Mouse (Mus musculus) cerebellum, postnatal 10 days (tissue): ENCODE data around the gene Has1.
"Not testable (repeated sequence)": the region's sequence is repeated elsewhere in the genome, so short reads cannot be mapped to it uniquely, and the experiment has no call there.

Experiments
- DNase-seq, 2 experiments: peaks; one replicate each; pipeline ENCODE4 v3.0.0; 2021; ENCODE audit warnings: mixed read lengths in 2 of 2

The Has1 gene

GRCm38 (mm10) chr17:17855064-17855838 is at the start of gene Has1:
TSS of gene Has1 (minus strand) at chr17:17855205.
- DNase-seq = no peak

DNA sequence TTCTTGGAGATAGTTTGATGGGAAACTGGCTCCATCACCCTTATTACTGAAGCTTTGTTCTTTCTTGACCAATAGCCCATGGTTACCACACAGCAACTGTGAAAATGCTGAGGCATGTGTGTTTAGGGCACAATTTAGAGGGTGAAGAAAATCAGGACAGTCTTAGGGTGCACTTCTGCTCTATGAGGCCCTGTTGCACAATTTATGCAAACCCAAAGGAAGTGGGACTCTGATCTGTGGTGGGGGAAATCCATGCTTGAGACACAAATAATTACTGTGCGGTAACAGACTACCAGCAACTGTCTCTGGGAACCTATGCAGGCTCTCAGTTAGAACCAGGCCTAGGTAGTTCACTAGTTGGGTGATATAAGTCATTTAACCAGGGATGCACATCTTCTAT is 45.8 kb upstream of the Has1 start:
- DNase-seq = no peak

- DNase-seq = peak; percentile 42 to 48
These were observed 44.3 kb upstream of the Has1 start for GRCm38 (mm10) chr17:17899268-17899667.

DNA sequence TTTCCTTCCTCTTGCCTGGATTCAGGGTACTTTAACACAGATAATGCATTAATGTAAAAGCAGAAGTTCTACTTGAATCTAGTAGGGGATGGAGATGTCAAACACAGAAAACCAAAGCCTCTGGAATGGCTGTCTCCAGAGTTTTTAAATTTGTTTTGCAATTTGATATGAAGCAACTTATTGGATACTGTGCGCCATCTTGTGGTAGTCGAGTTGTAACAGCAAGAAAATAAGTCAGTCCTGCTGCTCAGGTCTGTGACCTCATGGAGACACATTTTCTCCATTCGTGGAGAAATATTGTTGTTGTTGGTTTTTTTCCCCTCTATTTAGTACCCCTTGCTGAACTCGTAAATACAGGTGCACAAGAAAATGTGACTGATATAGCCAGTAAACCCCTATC is 41.0 kb upstream of the Has1 start:
- DNase-seq = peak; percentile 62 to 75

DNA sequence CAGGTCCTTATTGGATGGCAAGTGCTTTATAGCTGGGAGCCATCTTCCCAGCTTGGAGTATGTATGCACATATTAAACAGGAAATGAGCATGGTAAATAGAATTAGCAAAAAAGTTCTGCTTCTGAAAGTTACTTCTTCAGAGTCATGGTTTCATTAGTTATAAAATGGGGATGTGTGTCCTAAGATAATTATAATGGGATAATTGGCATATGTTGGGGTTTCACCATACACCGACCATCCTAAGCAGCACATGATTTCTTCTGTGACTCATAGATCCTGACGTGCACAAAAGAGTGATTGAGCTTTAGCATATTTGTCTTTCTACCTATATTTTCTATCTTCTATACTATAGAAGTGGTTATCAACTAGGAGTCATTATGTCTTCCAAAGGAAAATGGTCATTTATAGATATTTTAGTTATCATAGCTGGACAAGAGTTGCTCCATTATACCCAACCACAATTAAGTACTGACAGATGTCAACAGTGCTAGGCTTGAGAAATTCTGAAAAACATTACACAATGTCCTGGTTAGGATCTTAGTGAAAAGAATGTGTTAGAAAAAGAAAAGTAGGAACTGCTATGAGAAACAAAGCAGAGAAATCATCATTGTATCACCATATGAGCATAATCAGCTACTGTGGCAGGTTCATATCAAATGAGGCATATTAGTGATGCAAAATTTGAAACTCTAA is 34.9 kb upstream of the Has1 start:
- no peak for DNase-seq

- no peak for DNase-seq
These were observed 32.8 kb upstream of the Has1 start, which contains the start of the genes Fpr2 and Fpr3 for GRCm38 (mm10) chr17:17887774-17888248. TSS of gene Fpr2 (plus strand) at chr17:17887824. TSS of gene Fpr3 (plus strand) at chr17:17887852.

DNA sequence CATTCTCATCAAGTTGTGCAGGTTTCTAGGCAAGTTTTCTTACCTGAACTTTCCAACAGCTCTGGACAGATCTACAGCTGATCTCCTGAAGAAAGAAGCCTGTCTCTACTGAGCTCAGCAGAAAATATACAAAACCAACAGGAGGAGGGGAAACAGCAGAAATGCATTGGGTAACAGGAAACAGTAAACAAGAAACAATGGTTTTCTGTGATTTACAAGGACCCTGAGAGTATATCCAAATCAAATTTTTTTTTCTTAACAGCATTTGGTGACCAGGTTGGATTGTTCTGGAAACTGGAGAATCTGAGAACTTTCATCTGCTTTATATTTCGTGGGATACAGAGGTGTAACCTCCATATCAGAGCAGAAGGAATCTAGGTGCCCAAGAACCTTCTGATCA is 28.8 kb upstream of the Has1 start, which contains the start of gene Fpr1:
Fpr1 (minus strand) TSS at position 101 of the 400 bp plus-strand sequence.
- no peak for DNase-seq

- no peak for DNase-seq
These were observed 27.7 kb upstream of the Has1 start for GRCm38 (mm10) chr17:17882672-17883071.

DNA sequence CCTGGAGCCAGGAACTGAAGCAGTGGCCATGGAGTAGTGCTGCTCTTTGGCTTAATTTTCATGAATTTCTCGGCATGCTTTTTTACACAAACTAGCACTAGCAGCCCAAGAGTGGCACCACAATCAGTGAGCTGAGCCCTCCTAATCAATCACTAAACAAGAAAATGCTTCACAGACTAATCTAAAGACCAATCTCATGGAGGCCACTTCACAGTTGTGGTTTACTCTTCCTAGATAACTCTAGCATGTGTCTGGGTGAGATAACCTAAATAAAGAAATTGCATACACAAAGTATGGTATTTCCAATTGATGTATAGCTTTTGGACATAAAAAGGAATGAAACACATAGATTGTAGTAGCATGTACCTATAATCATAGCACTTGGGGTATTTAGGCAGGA is 24.3 kb upstream of the Has1 start:
- DNase-seq = no peak

DNA sequence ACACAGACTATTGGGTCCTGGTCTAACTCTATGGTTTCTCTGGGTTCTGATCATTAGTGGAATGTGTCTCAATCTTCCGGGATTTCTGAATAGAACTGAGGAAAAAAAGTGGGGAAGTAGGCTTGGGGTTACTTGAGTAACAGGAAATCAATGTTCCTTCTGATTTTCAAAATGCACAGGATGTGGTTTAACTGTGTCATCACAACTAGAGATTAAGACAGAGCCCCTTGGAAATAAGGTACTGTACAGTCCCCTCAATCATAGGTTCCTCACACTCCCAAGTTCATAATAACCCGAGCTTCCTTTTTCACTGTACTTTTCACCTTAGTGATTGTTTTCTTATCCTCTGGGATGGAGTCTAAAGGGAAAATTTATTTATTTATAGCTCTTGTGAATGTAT is 16.7 kb upstream of the Has1 start:
- no peak for DNase-seq

DNA sequence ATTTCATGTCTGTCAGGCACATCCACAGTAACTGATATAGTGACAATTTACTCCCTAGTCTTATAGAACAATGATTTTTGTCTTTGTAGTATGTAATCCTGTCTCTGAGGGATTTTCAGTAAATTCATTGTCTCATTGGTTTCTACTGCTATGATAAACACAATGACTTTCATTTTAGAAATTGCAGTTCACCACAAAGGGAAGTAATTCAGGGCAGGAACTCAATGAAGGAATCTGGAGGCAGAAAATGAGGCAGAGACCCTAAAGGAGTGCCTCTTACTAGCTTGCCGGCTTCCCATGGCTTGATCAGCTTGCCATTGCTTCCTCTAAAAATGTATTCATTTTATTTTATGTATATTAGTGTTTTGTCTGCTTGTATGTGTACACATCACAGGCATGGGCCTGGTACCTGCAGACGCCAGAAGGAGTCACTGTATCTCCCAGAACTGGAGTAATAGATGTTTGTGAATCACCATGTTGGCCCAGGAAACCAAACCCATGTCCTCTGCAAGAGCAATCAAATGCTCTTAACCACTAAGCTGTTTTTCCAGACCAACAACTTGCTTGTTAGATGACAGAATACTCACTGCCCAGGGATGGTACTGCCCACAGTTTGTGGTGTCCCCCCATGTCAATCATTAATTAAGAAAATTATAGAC is 16.0 kb upstream of the Has1 start:
- DNase-seq = no peak

- DNase-seq = no peak
These were observed 11.9 kb upstream of the Has1 start for GRCm38 (mm10) chr17:17866801-17867469.

- no peak for DNase-seq
These were observed 10.2 kb upstream of the Has1 start for GRCm38 (mm10) chr17:17865168-17865567.

DNA sequence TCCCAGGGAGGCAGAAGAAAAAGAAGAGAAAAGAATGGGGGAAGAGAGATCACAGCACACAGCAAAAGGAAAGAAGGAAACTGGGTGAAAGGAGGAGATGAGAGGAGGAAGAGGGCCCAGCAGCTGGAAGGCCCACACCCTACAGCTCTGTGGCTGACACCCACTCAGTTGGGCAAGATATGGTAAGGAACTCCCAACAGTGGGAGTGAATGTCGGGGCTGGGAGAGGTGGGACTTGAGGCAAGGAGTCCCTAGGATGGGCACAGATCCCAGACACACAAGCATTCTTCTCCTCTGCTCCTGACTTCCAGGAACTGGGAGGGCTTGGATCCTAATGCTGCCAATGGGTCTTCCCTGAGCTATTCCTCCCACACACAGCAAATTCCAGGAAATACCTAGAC is 7.4 kb upstream of the Has1 start:
- DNase-seq = no peak

GRCm38 (mm10) chr17:17860110-17860509 is 5.1 kb upstream of the Has1 start:
- DNase-seq = no peak

DNA sequence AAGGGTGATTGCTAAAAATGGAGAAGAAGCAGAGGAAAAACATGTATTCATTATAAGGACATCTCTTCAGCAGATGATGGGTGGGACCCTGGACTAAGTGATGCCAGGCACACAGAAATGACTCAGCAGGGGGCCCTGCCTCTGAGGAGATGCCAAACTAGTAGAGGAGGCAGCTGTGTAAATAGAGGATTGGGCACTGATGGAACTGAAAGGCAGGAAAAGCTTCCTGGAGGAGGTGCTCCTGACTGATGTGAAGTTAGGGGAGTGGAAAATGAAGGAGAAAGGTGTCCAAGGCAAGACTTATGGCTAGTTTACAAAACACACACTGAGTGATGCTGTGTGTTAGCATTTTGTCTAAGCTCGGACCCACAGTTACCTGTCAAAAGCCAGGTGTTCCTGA is 2.4 kb upstream of the Has1 start:
- DNase-seq = peak; percentile 24 to 29

GRCm38 (mm10) chr17:17856612-17857011 is 1.6 kb upstream of the Has1 start:
- no peak for DNase-seq

GRCm38 (mm10) chr17:17849906-17850712 is 4.9 kb downstream of the Has1 start:
- DNase-seq = peak in 1 of 2 experiments; percentile 17

GRCm38 (mm10) chr17:17848988-17849387 is 6.0 kb downstream of the Has1 start:
- DNase-seq = no peak

DNA sequence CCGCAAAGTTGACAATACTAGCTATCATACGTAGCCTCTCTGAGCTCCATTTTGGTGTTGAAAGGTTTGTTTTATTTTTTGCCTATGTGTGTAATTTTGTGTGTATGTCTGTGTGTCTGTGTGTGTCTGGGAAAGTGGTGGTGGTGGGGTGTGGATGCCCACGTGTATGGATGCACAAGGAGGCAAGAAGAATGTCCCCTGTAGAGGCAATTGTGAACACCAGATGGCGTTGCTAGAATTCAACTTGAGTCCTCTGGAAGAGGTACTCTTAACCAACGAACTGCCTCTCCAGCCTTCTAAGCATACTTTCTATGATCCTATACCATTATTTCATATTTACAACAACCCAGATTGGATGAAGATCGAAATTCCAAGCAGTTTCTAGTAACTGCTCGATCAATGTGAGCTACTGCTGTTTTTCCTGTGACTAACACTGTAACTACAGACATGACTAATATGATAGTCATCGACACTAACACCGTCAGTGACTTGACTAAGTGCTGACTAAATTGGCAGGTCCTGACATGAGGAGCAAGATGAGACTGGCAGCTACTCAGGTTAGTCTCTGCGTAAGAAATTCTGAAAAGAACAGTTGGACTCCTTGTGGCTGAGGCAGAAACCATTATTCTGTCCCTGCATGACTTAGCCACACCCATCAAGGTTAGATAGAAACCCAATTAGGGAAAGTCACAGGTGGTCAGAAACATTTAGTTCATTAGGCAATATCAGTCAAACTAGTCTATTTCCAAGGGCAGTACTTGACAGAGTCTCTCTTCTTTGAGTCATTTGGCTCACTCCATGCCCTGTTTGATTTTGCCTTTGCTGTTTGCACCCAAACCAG is 9.6 kb downstream of the Has1 start:
- peak in 1 of 2 experiments; percentile 41 for DNase-seq

GRCm38 (mm10) chr17:17844606-17845005 is 10.4 kb downstream of the Has1 start:
- DNase-seq = not testable (repeated sequence)
